Mouse (Mus musculus): Measurements from ENCODE around the gene Glt1d1.

DNA sequence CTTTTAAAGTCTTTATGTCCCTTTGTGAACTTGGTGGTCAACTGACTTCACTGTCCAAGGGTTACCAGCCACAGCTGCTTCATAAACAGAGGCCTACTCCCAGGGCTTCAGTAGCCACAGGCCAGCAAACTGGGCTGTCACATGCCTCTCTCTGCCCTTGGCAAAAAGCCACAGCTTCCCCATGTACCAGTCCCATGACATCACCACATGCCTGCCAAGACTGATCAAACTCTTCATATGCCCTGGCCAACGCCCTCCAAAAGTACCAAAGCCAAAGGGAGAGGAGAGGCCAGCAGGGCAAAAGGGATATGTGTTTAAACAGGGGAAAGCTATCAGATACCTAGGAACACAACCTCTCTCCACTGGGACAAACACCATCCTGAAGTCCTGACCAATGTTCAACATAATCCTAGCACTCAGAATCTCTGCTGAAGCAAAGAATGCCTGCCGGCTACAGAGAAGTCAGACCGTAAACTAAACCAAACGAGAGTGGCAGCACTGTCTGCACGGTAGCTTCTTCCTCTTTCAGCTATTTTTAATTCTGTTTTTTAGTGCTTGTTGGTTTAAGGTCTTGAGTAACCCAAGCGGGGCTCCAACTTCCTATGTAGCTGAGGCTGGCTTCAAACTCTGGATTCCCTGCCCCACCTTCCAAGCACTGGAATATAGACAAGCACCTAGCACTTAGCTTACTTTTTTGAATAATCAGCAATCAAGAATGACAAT is 21.1 kb upstream of the Glt1d1 start:
- 0 out of 2 replicates have a peak, but pooled peaks have one; percentile 42 for TF ChIP-seq EP300 (IDR thresholded peaks at IDR 0.05; ENCODE audit: low read depth)
- TF ChIP-seq CTCF (IDR thresholded peaks at IDR 0.05; ENCODE audit: low read depth) = no peak

Data from liver, postnatal 0 days (tissue).